Mouse (Mus musculus) adipocyte (in vitro differentiated cells): ENCODE data around the gene Tut7.
A peak's percentile ranks its signal among the peaks of the same experiment; 100 is the strongest.
"Not testable (repeated sequence)": the region's sequence is repeated elsewhere in the genome, so short reads cannot be mapped to it uniquely, and the experiment has no call there.

Experiments
- DNase-seq: peaks from one replicate; pipeline ENCODE4 v3.0.0-alpha.2; 2016; ENCODE audit warnings: low spot score

The Tut7 gene

DNA sequence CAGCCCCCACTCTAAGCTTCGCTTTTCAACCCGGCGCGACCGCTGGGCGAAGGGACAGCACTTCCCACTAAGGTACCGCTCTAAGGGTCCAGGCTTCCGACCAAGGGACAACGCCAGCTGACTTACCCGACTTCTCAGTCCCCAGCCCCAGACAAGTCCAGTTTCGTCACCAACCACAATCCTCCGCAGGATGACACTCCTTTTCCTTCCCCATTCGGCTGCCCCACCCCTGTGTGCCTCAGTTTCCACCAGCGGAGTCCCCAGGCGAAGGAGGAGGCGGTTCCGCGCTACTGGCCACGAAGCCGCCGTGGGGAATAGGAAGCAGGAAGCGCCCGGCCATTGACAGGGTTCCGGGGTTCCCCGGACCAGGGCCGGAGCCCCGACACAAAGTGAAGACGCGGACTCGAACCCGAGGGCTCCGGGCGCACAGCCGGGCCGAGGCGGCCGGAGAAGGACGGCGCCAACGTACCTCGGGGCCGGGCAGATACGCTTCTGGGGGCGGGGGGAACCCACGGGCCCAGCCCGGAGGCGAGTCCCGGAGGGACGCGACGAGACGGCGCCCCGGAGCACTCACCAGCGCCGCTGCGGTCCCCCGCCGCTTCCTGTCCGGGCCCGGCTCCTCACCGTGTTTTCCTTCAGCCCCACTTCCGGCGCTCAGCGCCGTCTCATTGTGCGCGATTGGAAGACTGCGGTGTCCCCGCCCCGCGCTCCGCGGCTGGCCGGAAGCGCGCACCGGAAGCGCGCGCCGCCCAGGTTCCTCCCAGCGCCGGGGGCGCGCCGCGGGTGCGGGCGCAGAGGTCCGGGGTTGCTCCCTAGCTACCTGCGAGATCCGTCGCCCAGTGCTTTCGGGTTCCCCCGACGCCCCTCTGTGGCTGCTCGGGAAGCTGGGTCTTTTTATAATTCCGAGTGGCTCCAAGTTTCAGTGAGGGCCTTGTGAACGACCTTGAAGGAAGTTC is at the start of gene Tut7:
Gene Tut7, minus strand, starts transcription at position 641 of the 956 bp plus-strand sequence.
- peak; percentile 92 for DNase-seq

DNA sequence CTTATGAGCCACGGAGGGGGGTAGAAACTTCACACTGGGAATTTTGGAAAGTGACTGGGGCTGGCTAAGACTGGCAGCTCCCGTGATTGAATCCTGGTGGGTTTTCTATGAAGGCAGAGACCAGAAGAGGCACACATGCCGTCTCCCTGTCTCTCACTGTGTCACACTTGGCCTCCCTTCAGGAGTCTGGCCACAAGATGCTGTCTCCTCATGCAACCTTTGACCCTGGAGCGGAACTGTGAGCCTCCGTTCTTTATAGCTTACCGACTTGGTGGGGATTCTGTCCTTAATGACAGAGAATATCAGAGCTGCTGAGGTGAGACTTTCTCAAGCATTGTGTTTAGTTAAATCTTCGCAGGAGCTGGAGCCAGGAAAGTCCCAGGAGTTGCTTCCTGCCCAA is 49.5 kb upstream of the Tut7 start:
- DNase-seq = no peak

DNA sequence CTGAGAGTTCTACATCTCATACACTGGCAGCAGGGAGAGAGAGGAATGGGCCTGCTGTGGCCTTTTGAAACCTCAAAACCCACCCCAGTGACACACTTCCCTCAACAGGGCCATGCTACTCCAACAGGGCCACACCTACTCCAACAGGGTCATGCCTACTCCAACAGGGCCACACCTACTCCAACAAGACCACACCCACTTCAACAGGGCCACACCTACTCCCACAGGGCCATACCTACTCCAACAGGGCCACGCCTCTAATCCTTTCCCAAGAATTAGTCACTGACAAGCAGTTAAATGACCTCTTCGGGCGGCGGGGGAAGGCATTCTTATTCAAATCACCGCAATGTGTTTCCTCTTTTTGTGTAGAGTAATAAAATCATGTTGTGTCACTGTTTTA is 47.1 kb upstream of the Tut7 start:
- no peak for DNase-seq

DNA sequence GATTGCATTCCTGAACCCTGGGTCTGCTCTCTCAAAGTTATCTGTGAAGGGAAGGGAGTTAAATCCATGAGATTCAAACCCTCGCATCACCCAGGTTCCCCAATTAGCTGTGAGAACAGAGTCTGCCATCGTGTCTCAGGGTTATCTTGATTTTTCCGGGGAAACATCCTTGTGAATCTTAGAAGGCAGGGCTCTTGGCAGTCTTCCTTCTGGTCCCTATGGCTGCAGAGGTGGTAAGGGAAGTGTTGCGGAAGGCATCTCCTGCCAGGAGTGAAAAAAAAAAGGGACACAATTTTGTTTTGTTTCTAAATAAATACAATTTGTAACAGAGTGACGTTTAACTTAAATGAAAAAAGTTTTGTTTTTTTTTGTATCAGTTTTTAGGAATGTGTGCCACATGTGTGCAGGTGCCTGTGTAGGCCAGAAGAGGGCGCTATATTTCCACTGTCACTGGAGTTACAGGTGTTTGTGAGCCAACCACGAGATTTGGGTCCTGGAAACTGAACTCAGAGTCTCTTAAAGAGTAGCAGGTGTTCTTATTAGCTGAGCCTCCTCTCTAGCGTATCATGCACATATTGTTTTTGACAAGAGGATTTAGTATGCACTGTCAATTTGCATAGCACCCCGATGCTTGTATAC is 45.2 kb upstream of the Tut7 start:
- DNase-seq = no peak

DNA sequence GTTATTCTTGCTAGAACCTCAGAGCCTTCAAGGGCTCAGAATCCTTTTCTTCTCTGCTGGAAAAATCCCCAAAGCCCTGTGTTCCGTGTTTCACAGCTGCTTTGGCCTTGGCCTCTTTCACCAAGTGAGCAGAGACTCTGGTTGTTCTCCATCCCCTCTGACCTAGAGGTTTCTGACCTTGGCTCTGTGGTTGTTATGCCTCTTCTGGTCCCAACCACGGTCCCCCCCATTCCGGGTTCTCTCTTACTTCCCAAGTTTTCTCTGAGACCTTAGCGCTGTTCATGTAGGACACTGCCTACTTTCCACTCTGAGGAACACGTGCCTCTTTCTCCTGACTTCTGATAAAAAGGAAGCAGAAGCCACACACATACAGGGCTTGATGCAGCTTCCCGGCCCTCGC is 44.2 kb upstream of the Tut7 start:
- peak; percentile 37 for DNase-seq

DNA sequence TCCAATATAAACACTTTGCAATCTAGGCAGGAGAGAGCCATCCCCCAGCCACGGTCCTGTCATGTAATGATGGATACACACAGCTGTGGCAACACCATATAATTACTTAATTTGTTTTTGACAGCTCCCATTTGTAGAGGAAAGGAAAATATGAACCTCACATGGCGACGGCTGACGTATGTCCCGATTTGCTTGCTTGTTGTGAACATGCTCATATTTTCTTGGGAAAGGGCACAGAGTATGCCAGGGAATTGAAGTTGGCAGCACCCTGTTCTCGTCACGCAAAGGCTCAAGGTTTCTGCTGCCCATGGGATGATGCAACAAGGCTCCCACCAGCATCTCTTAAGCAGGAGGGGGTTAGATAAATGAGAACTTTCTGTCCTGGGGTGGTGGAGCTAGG is 36.6 kb upstream of the Tut7 start:
- peak; percentile 96 for DNase-seq

DNA sequence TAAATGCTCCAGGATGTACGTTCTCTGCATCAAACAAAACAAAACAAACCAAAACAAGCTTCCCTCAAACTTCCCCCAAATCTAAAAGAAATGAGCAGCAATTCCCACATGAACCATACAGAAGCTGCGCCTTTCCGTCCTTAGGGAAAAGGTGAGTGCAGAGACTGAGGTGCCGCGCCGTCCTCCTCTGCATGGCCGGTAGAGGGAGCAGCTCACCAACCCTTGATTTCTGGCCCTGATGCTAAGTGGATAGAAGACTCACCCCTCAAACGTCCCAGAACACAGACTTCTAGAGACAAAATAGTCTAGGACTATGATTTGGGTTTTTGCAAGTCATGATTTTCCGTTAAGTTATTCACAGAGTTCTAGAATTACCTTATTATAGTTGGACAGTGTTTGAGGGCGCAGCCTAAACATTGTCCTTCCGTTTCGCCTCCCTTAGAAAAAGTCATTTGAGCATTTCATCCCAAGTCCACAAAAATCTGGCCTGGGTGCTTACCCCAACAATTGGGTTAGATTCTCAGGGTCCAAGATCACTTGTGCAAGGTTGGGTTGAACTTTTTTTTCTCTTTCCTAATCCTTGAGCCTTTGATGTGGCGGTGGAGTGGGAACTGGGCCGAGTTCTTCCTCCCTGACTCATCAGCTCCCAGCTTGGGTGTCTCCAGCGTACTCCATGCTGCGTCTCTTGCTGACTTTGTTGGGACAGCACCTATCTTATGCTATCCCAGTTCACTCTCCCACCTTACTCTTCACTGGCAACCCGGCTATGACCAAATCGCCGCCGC is 33.5 kb upstream of the Tut7 start:
- peak; percentile 66 for DNase-seq

DNA sequence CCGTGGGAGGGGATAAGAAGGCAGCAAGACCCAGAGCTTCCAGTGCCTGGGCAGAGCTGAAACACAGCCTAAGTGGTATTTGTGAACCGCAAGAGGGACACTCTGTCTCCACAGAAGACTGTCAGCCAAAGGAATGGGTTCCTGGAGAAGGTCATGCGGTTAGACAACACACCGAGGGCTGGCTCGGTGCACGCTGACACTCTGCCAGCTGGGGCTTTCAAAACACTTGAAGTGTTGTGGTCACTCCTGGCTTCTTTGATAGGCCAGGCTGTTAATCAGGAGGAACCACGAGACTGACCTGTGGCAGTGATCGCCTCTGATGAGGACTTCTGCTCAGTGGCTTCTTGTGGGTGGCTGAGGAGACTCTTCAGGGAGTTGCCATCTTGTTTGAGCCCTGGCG is 30.5 kb upstream of the Tut7 start:
- peak; percentile 52 for DNase-seq

DNA sequence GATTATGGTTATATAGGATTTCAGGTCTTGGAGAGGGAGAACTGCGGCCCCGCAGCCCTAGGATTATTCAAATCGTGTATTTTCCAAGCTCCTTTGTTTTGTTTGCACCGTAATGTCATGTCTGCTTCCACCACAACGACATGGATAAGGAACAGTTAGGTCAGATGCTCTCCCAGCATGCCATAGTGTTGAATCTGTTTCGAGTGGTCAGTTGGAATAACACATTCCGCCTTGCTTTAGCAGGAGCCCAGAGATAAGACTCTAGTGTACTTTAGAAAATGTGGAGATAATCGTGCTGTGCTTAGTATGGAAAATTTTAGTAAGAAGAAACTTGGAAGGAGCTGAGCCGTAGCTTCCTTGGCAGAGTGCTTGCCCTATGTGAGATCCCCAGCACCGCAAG is 27.4 kb upstream of the Tut7 start:
- DNase-seq = no peak

DNA sequence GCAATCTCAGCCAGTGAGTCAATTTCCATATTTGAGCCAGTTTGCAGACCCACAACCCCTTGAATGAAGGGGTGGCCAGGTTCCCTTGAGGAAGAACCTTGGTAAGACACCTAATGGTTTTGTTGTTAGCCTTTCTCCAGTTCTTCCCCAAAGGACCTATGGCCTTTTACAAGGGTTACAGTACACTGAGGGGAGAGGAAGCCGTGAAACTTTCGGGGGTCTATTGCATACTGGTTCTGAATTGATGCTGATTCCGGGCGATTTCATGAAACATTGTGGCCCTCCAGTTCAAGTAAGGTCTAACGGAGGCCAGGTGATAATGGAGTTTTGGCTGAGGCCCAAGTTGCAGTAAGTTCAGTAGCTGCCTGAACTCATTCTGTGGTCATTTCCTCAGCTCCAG is 21.7 kb upstream of the Tut7 start:
- DNase-seq = no peak

DNA sequence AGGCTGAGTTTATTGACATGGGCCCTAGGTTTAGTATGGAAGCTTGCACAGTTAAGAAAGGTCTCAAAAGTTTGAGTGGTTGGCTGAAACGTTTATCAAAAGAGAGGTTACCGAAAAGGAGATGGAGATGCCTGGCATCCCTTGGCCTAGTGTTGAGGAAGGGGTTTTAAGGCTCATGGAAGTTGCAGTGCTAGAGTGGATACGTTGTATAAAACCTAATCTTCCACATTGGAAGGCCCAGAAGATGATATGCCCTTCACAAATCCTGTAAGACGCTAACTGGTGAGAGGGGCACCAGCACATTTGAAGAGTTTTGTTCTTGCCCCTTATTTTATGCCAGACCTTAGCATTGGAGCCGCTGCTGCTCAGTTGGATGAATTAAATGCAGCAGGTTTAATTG is 21.0 kb upstream of the Tut7 start:
- DNase-seq = no peak

DNA sequence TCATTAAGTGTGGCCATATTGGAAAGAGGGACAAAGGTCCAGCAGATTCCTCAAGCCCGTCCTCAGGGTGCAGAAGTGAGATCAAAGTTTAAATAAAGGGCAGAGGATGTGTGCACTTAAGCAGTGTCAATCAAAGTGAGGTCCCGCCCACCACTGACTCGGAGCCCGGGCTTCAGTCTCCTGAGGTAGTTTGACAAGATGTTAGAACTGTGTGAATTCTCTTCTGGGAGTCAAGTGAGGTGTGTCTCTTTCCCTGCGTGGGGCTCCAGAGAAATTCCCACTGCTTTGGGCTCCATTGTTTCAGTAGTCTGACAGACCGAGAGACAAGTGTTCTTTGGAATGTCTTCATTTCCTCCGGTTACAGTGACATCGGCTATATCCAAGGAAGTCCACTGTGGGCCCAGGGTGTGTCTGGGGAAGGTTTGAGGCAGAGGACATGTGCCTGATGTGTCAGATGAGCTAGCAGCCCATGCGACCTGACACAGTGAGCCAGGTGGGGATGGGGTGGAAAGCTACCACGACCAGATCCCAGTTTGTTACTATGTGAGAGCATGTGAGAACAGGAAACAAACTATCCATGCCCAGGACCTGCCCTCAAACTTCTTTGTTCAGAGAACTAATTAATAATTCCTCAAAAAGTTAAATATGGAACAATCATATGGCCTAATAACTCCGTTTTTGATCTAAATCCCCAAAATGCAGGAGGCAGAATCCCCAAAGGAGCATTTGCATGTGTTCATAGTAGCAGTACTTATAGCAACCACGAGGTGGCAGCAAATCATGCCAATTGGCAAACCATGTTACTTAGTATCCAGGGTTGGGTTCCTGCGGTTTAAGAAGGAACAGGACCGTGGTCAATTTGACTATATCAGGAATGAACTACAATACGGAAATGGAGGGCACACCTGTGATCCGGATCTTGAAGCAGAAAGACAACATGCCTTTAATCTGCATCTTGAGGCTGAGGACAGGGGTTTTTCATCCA is 19.6 kb upstream of the Tut7 start:
- DNase-seq = peak; percentile 91

DNA sequence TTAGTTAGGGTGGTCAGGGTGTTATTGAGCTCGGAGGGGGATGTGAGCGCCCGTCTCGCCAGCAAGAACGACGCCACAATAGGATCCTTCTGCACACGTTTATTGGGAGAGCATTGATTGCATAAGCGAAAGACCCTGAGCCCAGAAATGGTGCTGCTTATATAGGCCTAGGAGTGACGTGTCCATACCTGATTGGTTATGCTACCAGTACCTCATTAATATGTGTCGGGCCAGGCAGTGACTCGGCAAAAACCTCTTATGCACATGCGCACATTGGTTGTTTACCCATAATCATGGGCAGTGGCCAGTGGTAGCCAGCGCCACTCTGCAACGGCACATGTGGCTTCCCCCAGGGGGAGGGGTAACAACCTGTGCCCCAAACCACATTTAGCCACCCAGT is 18.8 kb upstream of the Tut7 start:
- DNase-seq = not testable (repeated sequence)

DNA sequence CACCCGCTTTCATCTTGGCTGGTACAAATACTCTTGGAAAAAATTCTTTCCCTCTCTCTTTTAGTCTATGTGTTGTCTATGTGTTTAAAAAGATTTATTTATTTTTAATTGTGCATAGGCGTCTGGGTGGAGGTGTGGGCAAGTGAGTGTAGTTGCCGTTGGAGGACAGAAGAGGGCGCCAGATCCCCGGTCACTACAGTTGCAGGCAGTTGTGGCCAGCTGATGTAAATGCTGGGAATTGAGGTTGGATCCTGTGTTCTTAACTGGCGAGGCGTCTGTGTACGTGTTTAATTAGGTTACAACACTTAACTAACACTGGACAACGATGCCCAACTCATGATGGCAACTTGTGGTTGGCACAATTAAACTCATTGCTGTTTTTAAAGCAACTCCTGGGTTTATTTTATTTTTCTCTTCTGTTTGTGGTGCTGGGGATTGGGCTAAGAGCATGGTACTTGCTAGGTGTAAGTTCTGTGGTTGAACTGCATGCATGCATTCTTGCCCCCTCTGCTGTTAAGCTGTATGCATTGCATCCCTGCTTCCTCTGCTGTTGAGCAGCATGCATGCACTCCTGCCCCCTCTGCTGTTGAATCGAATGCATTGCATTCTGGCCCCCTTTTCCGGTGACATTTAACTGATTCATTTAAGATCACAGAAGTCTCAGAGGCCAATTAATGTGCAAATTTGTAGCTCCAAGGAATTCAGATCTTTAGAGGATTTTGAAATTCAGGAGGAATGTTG is 17.7 kb upstream of the Tut7 start:
- peak; percentile 89 for DNase-seq

DNA sequence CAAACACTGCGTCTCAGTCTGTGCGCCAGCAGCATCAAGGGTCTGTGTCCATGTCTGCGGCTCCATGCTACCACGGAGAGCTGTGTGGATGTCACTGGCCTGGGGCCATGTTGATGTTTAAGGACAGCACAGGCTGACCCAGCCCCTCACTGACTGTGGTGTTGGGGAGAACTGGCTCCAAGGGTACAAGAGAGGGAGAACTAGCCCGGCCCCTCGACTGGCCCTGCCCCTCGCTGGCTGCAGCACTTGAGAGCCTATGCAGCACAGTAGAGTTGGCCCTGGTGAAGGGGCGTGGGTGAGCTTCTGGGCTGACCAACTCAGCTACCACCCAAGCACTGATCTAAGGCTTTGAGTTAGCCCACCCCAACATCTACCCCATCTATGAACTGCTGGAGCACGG is 16.4 kb upstream of the Tut7 start:
- DNase-seq = no peak

DNA sequence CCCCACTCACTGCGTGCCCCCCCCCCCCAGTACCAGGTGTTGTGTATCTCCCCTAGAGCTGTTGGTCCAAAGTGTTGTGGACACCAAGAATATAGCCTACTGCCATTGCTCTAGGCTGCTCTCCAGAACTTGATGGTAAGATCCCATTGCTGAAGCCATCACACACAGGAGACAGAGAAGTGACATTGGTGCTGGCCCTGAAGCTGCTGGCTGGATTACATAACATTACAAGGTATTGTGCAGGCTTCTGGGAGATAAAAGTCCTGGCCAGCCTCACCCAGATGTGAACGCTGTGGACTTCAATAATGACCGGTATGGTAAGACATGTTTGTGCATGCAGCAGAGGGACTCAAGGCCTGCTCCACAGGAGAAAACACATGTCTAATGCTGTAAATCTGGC is 15.5 kb upstream of the Tut7 start:
- no peak for DNase-seq

DNA sequence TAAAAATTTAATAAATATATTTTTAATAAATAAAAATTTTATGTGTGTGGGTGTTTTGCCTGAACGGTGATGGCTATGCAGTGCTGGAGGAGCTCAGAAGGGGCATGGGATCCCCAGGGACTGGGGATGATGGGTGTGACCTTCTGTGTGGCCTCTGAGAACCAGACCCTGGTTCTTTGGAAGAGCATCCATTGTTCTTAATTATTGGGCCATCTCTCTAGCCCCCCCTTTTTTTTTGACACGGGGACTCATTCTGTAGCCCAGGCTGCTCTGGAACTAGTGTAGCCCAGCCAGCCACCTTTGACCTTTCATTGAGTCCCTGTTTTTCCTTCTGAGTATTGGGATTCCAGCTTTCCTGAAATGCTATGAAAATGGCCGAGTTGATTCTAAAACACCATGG is 13.9 kb upstream of the Tut7 start:
- no peak for DNase-seq

DNA sequence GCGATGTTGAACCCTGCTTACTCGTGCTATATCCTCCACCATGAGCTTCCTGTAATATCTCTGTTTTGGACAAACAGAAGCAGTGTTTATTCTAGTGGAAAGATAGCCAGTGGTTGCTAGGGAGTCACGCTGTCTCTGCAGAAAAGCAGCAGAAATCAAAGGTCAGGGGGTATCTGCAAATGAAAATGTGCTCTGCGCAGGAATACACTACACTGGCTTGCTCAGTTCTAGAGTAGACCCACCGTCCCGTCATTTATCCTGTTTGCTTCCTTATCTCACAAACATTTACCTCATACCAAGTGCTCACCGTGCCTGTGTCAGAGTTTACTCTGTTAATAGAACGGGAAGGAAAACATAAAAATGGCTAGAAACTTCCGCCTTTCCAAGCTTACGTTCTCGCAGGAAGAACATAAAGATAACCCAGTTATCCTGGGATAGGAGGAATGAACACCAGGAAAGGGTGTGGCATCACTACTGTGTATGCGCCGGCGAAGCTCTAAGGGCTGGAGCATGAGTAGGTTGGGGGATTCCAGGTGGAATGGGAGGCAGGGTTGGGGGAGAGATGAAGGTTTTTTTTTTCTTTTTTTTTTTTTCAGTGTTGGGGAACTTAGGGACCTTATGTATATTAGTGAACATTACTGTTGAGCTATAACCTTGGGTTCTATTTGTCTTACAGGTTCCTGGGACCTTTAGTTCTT is 13.3 kb upstream of the Tut7 start:
- DNase-seq = no peak

DNA sequence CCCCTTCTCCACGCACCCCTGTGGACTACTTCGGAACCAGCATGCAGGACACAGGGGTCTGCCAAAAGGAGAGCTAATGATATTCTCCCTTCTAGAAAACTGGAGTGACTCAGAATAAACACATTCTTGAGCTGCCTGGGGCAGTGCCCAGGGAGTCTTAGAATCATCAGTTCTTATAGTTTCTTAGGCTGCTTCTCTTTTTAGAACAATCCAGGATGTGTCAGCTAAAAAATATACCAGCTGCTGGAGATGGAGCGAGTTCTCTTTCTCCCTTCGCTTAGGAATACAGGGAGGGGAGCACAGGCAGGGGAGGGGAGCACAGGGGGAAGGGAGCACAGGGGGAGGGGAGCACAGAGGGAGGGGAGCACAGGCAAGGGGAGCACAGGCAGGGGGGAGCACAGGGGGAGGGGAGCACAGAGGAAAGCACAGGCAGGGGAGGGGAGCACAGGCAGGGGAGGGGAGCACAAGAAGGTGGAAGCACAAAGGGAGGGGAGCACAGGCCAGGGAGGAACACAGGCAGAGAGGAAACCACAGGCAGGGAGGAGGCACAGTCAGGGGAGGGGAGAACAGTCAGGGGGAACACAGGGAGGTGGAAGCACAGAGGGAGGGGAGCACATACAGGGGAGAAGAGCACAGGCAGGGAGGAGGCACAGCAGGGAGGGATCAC is 12.0 kb upstream of the Tut7 start:
- DNase-seq = no peak

DNA sequence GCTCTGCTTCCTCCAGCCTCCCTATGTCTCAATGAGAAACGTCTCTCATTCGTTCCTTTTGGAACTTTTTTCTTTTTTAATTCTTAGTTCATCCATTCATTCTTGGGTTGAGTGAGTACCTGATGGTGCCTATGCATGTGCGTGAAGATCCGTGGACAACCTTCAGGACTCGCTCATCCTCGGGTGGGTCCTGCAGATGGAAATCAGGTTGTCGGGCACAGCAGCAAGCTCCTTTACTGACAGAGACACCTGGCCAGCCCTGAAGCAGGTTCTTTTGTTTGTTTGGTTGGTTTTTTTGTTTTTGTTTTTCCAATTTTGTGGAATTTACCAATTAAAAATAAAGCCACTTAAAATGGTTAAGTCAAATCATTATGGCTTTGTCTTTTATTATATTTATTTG is 9.9 kb upstream of the Tut7 start:
- no peak for DNase-seq
